Mouse (Mus musculus) left cerebral cortex, adult 9 months (tissue): ENCODE measurements around the gene Ebpl.
"Not testable (repeated sequence)": the region's sequence is repeated elsewhere in the genome, so short reads cannot be mapped to it uniquely, and the experiment has no call there.

ENCODE experiments used
- DNase-seq, 2 experiments: peaks; one replicate each; pipeline ENCODE4 v3.0.0; 2022; ENCODE audit warnings: low spot score in 2 of 2

Ebpl gene

GRCm38 (mm10) chr14:61327618-61328450 is 32.4 kb downstream of the Ebpl start:
- DNase-seq, result peak; percentile 83 to 91

GRCm38 (mm10) chr14:61327007-61327406 is 33.2 kb downstream of the Ebpl start:
- not testable (repeated sequence) for DNase-seq

DNA sequence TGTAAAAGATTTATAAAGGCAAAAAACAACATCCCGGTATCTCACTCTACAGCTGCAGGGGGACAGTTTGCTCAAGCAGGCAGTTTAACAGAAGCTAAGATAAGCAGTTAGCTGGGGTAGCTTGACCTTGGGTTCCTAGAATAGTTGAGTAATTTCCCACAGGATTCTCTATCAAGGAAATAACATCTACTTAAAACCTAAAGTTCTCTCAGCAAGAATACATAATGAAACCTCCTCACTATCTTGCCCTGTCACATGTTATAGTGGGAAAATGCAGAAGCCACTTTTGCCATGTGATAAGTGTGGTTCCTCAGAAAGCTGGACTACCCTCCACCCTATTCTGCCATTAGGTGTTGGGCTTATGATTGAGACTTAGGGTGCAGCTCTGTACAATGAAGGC is 37.5 kb downstream of the Ebpl start:
- no peak for DNase-seq

DNA sequence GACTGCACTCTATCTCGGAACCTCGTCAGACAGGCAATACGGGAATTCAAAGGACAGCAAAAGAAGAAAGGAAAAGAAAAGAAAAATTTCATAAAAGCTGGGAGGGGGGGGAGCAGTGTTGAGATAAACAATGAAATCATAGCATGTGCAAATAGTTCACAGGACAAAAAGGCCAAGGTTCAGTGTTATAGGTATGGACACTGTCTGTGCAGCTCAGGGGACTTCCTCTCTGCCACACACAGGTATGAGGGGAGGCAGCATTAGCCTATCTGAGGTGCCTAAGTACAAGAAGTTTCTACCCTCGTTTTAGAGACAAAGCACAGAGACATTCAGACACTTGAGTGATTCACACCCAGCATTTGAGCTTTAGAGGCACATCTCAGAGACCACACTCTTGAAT is 39.0 kb downstream of the Ebpl start:
- no peak for DNase-seq

DNA sequence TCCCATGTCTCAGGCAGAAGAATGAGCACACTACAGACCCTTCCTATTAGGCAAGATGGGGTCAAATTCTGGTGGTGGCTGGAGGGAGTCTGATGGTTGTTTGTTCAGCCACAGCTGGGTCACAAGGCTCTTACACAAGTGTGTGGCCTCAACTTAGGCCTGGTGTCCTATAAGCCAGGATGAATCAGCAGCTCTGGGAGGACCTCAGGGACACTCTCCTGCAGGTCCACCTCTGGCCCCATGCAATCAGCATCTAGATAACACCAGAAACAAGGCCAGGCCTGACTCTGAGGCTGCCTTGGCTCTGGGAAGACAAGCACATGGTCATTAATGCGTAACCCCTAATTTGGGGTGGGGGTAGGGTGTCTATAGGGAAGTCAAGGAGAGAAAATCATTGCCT is 39.5 kb downstream of the Ebpl start:
- no peak for DNase-seq

DNA sequence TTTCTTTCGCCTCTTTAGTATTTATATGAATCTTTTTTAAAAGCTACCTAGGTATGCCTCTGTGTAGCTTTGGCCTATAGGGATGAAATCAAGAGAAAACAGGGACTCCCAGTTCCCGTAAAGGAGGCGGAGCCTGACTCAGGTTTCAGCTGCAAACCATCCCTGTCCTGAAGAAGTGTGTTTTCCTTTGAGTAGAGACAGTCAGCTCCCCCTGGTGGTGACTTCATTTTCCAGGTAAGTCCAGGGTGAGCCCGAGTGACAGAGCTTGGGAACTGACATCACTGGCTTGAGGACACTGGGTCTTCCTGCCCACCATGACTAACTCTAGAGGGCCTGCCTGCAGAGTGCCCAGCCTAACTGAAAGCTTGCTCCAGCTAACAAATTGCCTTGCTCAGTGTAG is 43.4 kb downstream of the Ebpl start:
- DNase-seq, result peak in 1 of 2 experiments; percentile 66

- DNase-seq, result no peak
Observed at GRCm38 (mm10) chr14:61310963-61311362, 49.3 kb downstream of the Ebpl start.

- DNase-seq, result no peak
Observed at GRCm38 (mm10) chr14:61310036-61310772, 50.0 kb downstream of the Ebpl start.

DNA sequence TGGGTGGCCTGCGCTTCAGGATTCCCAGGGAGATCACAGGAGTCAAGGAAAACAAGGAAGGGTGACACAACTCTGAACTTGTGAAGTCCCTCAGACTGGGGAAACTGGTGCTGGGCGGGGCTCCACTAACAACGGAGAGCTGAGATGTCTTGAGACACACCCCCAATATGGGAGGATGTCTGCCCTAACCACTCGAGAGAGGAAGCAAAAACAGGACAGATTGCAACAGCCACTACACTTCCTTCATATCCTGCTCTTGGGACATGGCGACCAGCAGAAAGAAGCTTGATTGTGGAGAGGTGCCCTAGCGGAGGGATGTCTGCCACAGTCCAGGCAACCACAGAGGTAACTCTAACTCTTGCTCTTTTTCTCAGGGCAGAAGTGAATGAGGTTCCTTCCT is 50.6 kb downstream of the Ebpl start, which contains the start of gene Arl11:
Gene Arl11, plus strand, starts transcription at position 161 of the 400 bp plus-strand sequence.
- no peak for DNase-seq

DNA sequence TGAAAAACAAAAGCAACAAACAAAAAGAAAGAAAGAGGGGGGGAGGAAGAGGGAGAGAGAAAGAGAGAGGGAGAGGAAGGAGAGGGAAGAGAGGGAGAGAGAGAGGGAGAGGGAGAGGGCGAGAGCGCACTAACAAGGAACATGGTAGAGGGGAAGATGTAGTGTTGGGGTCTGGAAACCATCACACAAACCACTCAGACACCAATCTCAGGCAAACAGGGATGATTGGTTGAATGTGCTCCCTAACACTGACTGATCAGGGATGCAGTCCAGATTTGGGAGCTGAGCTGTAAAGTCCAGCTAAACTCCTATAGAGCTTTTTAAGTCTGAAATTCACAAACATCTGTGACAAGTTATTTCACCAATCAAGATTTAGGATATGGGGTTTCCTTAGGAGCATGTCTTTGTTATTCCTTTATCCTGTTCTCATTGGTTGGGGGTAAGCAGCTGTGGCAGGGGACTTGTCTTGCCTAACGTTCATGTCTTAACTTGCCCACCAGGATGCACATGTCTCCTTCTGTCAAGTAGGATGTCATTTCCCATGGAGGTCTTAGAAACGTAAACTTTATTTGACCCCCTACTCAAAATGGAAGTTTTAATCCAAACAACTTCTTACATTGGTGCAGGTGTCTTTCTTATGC is 56.1 kb downstream of the Ebpl start:
- DNase-seq, result no peak

- DNase-seq, result no peak
Observed at GRCm38 (mm10) chr14:61302428-61302827, 57.8 kb downstream of the Ebpl start.

GRCm38 (mm10) chr14:61301323-61301722 is 58.9 kb downstream of the Ebpl start:
- DNase-seq, result no peak

- no peak for DNase-seq
Observed at GRCm38 (mm10) chr14:61299810-61300209, 60.4 kb downstream of the Ebpl start.

GRCm38 (mm10) chr14:61294738-61295079 is 65.5 kb downstream of the Ebpl start:
- peak in 1 of 2 experiments; percentile 52 for DNase-seq

DNA sequence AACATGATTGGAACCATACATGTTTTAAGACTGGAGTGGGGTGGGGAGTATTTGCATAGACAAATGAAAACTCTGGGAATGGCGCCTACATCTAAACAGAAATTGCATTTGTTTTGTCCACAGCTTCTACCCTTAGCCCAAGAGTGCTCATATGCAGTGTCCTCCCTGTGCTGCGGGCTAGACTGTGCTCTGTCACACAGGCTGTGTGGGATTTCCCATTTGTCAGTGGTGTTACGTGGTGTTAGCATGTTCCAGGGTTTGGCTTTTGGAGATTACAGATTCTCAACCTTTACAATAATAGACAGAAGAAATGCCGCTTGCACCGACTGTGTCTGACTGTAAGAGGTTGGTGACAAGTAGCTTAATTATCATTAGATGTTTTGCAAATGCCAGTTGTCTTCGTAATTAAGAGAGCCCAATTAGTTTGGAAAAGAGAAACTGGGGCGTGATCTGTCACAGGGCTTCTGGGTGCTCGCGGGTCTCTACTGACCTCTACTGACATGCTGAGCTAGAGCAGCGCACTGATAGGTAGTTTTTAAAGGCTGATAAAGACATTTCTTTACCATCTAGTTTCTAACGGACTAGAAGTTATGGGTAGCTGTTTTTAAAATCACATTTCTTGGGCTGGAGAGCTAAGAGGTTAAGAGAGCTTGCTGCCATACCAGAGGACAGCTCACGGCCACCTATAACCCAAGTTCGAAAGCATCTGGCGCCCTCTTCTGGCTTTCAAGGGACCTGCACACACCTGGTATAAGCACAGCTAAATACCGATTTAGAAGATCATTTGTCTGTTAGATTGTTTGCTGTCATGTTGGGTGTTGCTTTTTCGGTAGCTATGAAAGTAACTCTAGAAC is 66.1 kb downstream of the Ebpl start:
- DNase-seq, result peak in 1 of 2 experiments; percentile 69

GRCm38 (mm10) chr14:61290664-61291063 is 69.6 kb downstream of the Ebpl start:
- DNase-seq, result no peak

DNA sequence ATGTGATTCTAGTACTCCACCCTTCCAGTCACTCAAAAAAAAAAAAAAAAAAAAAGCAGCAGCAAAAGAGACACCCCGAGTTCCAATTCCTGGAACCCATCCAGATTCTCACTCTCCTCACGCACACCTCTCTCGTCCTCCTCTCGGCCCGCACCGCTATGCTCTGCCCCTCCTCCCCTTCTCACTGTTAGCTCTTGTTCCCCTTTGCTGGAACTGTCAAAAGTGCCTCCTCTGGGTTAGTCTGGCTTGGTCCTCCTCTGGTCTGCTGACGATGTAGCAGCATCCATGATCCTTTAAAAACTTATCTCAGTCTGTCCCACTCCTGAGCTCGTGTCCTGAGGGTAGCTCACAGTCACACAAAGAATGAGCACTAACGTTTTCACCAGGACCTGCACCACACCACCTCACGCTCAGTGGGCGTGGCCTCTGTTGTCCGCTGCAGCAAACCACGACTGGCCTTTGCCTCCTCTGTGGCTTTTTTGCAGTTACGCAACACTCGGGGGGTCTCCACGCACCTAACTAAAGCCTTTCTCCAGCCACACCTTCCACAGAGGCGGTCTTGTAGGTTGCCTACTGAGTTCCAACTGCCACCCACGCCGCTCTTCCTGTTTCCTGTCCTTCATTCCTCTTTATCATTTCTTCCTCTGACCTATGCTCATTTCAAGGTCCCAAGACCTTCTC is 71.5 kb downstream of the Ebpl start:
- no peak for DNase-seq
